In genomic region chr13:24238456-24239120, GRCm38 (mm10) we compare ENCODE assay signal across 22 mouse cellular contexts. TPM values are rescaled to one million over a fixed set of nuclear protein-coding genes. Genes with fewer than 3 reads are reported as not detected.
DNase-seq lines count a peak whose midpoint lies in the region; ATAC-seq and TF ChIP-seq lines count a peak whose summit lies in the region.
"Had no signal": no experiment of that assay in that cellular context is flagged by ENCODE, and none has a peak within 500 bp of the region (broad histone marks: within the 10 kb centered on the region; RNA-seq: fewer than 3 reads in every experiment).

No protein-coding gene starts in this region.

- H3K4me2 ChIP-seq in kidney, embryonic 14.5 days (replicated peaks; ENCODE audit: low read depth, low read length), result no peak overlapping the region
- H3K4me2 ChIP-seq: forebrain, embryonic 13.5 days; heart, embryonic 11.5 days; liver, embryonic 11.5 days; neural tube, embryonic 13.5 days; stomach, embryonic 15.5 days had no signal

- no peak overlapping the region for H3K4me3 ChIP-seq in MEL (ENCODE audit: control insufficient read depth in 1 of 2, insufficient read depth in 1 of 2, low read depth in 2 of 2, low read length in 2 of 2)
- no peak overlapping the region for H3K4me3 ChIP-seq in kidney, embryonic 14.5 days (ENCODE audit: low read length)
- H3K4me3 ChIP-seq: forebrain, embryonic 13.5 days; neural tube, embryonic 13.5 days; stomach, embryonic 15.5 days had no signal

- peak; percentile 41 to 48 for DNase-seq in cerebellum, postnatal 10 days
- no peak for DNase-seq in cerebellum, postnatal 36 days
- DNase-seq in left cerebral cortex, adult 11 months (ENCODE audit: low spot score), result peak; percentile 25
- DNase-seq in left cerebral cortex, adult 9 months (ENCODE audit: low spot score in 2 of 2), result no peak
- DNase-seq in MEL (ENCODE audit: low read depth, low spot score), result peak; percentile 39
- DNase-seq in layer of hippocampus, postnatal 14 days (ENCODE audit: low spot score in 2 of 2), result peak; percentile 45 to 70
- DNase-seq in kidney, adult 18-20 months, result no peak
- DNase-seq: adrenal gland, postnatal 25 days; cerebellum, adult 8-10 months; heart, postnatal 10 days; kidney, adult 11 months; kidney, postnatal 14 days; lung, adult 18-20 months; midbrain, embryonic 14.5 days; thymus, adult 18-20 months had no signal

- WGBS in kidney, embryonic 14.5 days, result 81% methylated on average over 3 of the region's 3 CpGs

- H3K9ac ChIP-seq in MEL (ENCODE audit: control insufficient read depth, low read depth, low read length, poor library complexity, severe bottlenecking), result no peak overlapping the region
- no peak overlapping the region for H3K9ac ChIP-seq in kidney, embryonic 14.5 days (ENCODE audit: low read depth, low read length)
- H3K9ac ChIP-seq: forebrain, embryonic 13.5 days; neural tube, embryonic 13.5 days; stomach, embryonic 15.5 days had no signal

- H3K27me3 ChIP-seq in MEL (ENCODE audit: control insufficient read depth in 1 of 2, insufficient read depth in 2 of 2, low read length in 2 of 2), result no peaks in the 10 kb centered on the region
- no peaks in the 10 kb centered on the region for H3K27me3 ChIP-seq in kidney, embryonic 14.5 days (ENCODE audit: control insufficient read depth, insufficient read depth, low read length)
- H3K27me3 ChIP-seq: CH12.LX; forebrain, embryonic 13.5 days; neural tube, embryonic 13.5 days; stomach, embryonic 15.5 days had no signal

- H3K27ac ChIP-seq in MEL (ENCODE audit: control insufficient read depth, low read depth, low read length), result no peak overlapping the region
- no peak overlapping the region for H3K27ac ChIP-seq in kidney, embryonic 14.5 days (ENCODE audit: low read depth, low read length)
- H3K27ac ChIP-seq: forebrain, embryonic 13.5 days; neural tube, embryonic 13.5 days; stomach, embryonic 15.5 days had no signal

- peak; percentile 8 to 17; a peak in 1 of 4 replicates for TF ChIP-seq EP300 in MEL (IDR thresholded peaks at IDR 0.05; ENCODE audit: low read depth in 1 of 2, low read length in 2 of 2)

- H3K9me3 ChIP-seq in MEL (replicated peaks; ENCODE audit: insufficient read depth, low read length), result no peaks in the 10 kb centered on the region
- no peaks in the 10 kb centered on the region for H3K9me3 ChIP-seq in kidney, embryonic 14.5 days (ENCODE audit: control insufficient read depth, low read length)
- H3K9me3 ChIP-seq: forebrain, embryonic 13.5 days; neural tube, embryonic 13.5 days; stomach, embryonic 15.5 days had no signal

- TF ChIP-seq RAD21 in MEL (IDR thresholded peaks at IDR 0.05; ENCODE audit: low read depth, low read length), result no peak

- no peaks in the 10 kb centered on the region for H3K36me3 ChIP-seq in MEL (ENCODE audit: control insufficient read depth in 1 of 2, insufficient read depth in 2 of 2, low read length in 2 of 2)
- H3K36me3 ChIP-seq in kidney, embryonic 14.5 days (ENCODE audit: control insufficient read depth, insufficient read depth, low read length), result no peaks in the 10 kb centered on the region
- H3K36me3 ChIP-seq: neural tube, embryonic 13.5 days; stomach, embryonic 15.5 days had no signal

- no peak for TF ChIP-seq CTCF in MEL (IDR thresholded peaks at IDR 0.05 in 2 of 3, conservative IDR thresholded peaks at IDR 0.05 in 1 of 3; ENCODE audit: control insufficient read depth in 1 of 3, insufficient read depth in 1 of 3, low read depth in 2 of 3, low read length in 3 of 3, poor library complexity in 1 of 3, severe bottlenecking in 1 of 3)

- H3K79me2 ChIP-seq in MEL (ENCODE audit: control insufficient read depth, insufficient read depth, low read length, poor library complexity), result no peaks in the 10 kb centered on the region

- ATAC-seq in kidney, embryonic 14.5 days (ENCODE audit: low FRiP score, low TSS enrichment), result no peak
- ATAC-seq: forebrain, embryonic 13.5 days had no signal

- H3K4me1 ChIP-seq in MEL (ENCODE audit: control insufficient read depth in 1 of 2, insufficient read depth in 2 of 2, low read length in 2 of 2), result peaks cover 0 to 3% of the 10 kb centered on the region in 2 experiments; a peak in 3 of 4 replicates
- peaks cover 9% of the 10 kb centered on the region for H3K4me1 ChIP-seq in kidney, embryonic 14.5 days (ENCODE audit: control insufficient read depth, insufficient read depth, low read length)

- TF ChIP-seq POLR2A in MEL (IDR thresholded peaks at IDR 0.05; ENCODE audit: control insufficient read depth in 1 of 2, insufficient read depth in 1 of 2, low read depth in 1 of 2, low read length in 2 of 2, poor library complexity in 1 of 2), result no peak

TF ChIP-seq in MEL, 35 proteins besides CTCF, POLR2A, EP300 and RAD21:
- TF ChIP-seq NRF1 (IDR thresholded peaks at IDR 0.05; ENCODE audit: insufficient read depth, low read depth, low read length, poor library complexity, severe bottlenecking) (no peak), MYB (IDR thresholded peaks at IDR 0.05; ENCODE audit: low read depth, low read length) (no peak), MXI1 (IDR thresholded peaks at IDR 0.05; ENCODE audit: low read depth, low read length) (peak; percentile 61; the same call in 1 of the 2 replicates), KAT2A (conservative IDR thresholded peaks at IDR 0.05; ENCODE audit: low read depth, low read length) (no peak), MEF2A (IDR thresholded peaks at IDR 0.05; ENCODE audit: extremely low read depth, insufficient replicate concordance, low read depth, low read length, poor library complexity, severe bottlenecking) (no peak), ETS1 (IDR thresholded peaks at IDR 0.05; ENCODE audit: low read depth, low read length) (peak; percentile 26; the same call in 1 of the 2 replicates), SIN3A (IDR thresholded peaks at IDR 0.05; ENCODE audit: low read length) (peak; percentile 36; the same call in 1 of the 2 replicates), GATA1 (IDR thresholded peaks at IDR 0.05; ENCODE audit: low read depth, low read length) (0 out of 2 replicates have a peak, but pooled peaks have one; percentile 11), POLR2AphosphoS2 (IDR thresholded peaks at IDR 0.05; ENCODE audit: low read length) (no peak)

RNA-seq across cellular contexts. Expression of gene Carmil1, which starts 42.0 kb away (rescaled TPM):
- total RNA-seq in MEL (2012; rRNA removed), result 0.07 and 0.15 TPM in 2 replicates
- 1 to 10 TPM in 1 of 2 experiments, not detected in 1; 1.2 TPM for polyA plus RNA-seq in MEL (2012; ENCODE audit: insufficient read depth in 1 of 2, insufficient read length in 2 of 2, low read depth in 1 of 2, low replicate concordance in 2 of 2, missing spikeins in 1 of 2)
- total RNA-seq in layer of hippocampus, postnatal 14 days (2021), result 10 to 100 TPM; 49.3 to 52.8 TPM
- polyA plus RNA-seq in kidney, embryonic 14.5 days (2014; fragmentation: Nextera tagmentation; extraction: Ambion mirVana), result 23.9 and 48.6 TPM in 2 replicates

Comparison
In these comparisons a context has a peak if more than half of its experiments do, and no peak if none do; other contexts are left out.
1. DNase-seq: peak in cerebellum, postnatal 10 days (2 of 2), left cerebral cortex, adult 11 months (single experiment), MEL (single experiment) and layer of hippocampus, postnatal 14 days (2 of 2); none in cerebellum, postnatal 36 days (0 of 2), left cerebral cortex, adult 9 months (0 of 2) and kidney, adult 18-20 months (single experiment).
2. RNA of gene Carmil1, which starts 42.0 kb away (total RNA-seq): 49.3 to 52.8 TPM in layer of hippocampus, postnatal 14 days; 0.07 to 0.15 TPM in MEL; every median in the first group is over 10 times any median in the second.